Mouse (Mus musculus): ENCODE data around the gene Osbpl8.

GRCm38 (mm10) chr10:111180633-111181032 is 16.1 kb downstream of the Osbpl8 start:
- TF ChIP-seq GATA1 (IDR thresholded peaks at IDR 0.05; ENCODE audit: borderline replicate concordance, low read length) (no peak), FLI1 (IDR thresholded peaks at IDR 0.05; ENCODE audit: low read length) (no peak)
